In genomic region chr13:69532101-69532892, GRCm38 (mm10) we compare ENCODE assay signal across 7 mouse cellular contexts. TPM values are rescaled to one million over a fixed set of nuclear protein-coding genes. Genes with fewer than 3 reads are reported as not detected.
A peak's percentile ranks its signal among the peaks of the same experiment; 100 is the strongest.
DNase-seq lines count a peak whose midpoint lies in the region; ATAC-seq lines count a peak whose summit lies in the region.

No protein-coding gene starts in this region.

- DNase-seq in forebrain, embryonic 10.5 days (ENCODE audit: extremely low spot score, low spot score): no peak
- DNase-seq in limb, embryonic 11.5 days (ENCODE audit: low spot score): no peak
- DNase-seq in right cerebral cortex, adult 2 months (ENCODE audit: low spot score in 2 of 2): no peak
- no peak for DNase-seq in natural killer cell, adult 2 months (ENCODE audit: low spot score in 2 of 2)

- peaks cover 67% of the 10 kb centered on the region for H3K4me1 ChIP-seq in megakaryocyte, embryonic 14.5 days
- peaks cover 65% of the 10 kb centered on the region for H3K4me1 ChIP-seq in forebrain, embryonic 10.5 days
- peaks cover 26% of the 10 kb centered on the region for H3K4me1 ChIP-seq in limb, embryonic 11.5 days (ENCODE audit: control insufficient read depth, insufficient read depth, low read length)
- H3K4me1 ChIP-seq in stomach, embryonic 15.5 days: peaks cover 32% of the 10 kb centered on the region

- peak overlapping the region; percentile 96 for H3K4me3 ChIP-seq in megakaryocyte, embryonic 14.5 days (replicated peaks)
- peak overlapping the region; percentile 97 for H3K4me3 ChIP-seq in forebrain, embryonic 10.5 days
- H3K4me3 ChIP-seq in limb, embryonic 11.5 days (ENCODE audit: low read depth, low read length): peak overlapping the region; percentile 83
- peak overlapping the region; percentile 78 for H3K4me3 ChIP-seq in stomach, embryonic 15.5 days (replicated peaks)

- H3K36me3 ChIP-seq in megakaryocyte, embryonic 14.5 days (replicated peaks; ENCODE audit: low read length): peaks cover 31% of the 10 kb centered on the region
- peaks cover 38% of the 10 kb centered on the region for H3K36me3 ChIP-seq in forebrain, embryonic 10.5 days (replicated peaks)
- peaks cover 5% of the 10 kb centered on the region; the same call in 1 of the 2 replicates for H3K36me3 ChIP-seq in limb, embryonic 11.5 days (ENCODE audit: control insufficient read depth, insufficient read depth, low read length)
- H3K36me3 ChIP-seq in stomach, embryonic 15.5 days: no peaks in the 10 kb centered on the region

- ATAC-seq in megakaryocyte, adult 5-6 weeks (ENCODE audit: poor library complexity, severe bottlenecking): no peak
- ATAC-seq in limb, embryonic 11.5 days (ENCODE audit: insufficient number of reproducible peaks, low FRiP score, low TSS enrichment, low read depth): no peak
- no peak for ATAC-seq in stomach, embryonic 15.5 days (ENCODE audit: insufficient read depth, low FRiP score, low read depth)

- H3K4me2 ChIP-seq in limb, embryonic 11.5 days (ENCODE audit: low read depth, severe bottlenecking): peak overlapping the region; percentile 82
- H3K4me2 ChIP-seq in stomach, embryonic 15.5 days: peak overlapping the region; percentile 83

- no peaks in the 10 kb centered on the region for H3K9me3 ChIP-seq in megakaryocyte, embryonic 14.5 days
- H3K9me3 ChIP-seq in forebrain, embryonic 10.5 days: no peaks in the 10 kb centered on the region
- H3K9me3 ChIP-seq in limb, embryonic 11.5 days (ENCODE audit: control insufficient read depth, low read length): no peaks in the 10 kb centered on the region
- H3K9me3 ChIP-seq in stomach, embryonic 15.5 days: no peaks in the 10 kb centered on the region

- 36% methylated on average over 14 of the region's 14 CpGs for WGBS in forebrain, embryonic 10.5 days
- WGBS in limb, embryonic 11.5 days: 28% methylated on average over 14 of the region's 14 CpGs
- WGBS in stomach, embryonic 15.5 days: 14% methylated on average over 14 of the region's 14 CpGs

- no peak overlapping the region for H3K9ac ChIP-seq in limb, embryonic 11.5 days (ENCODE audit: low read length)
- peak overlapping the region; percentile 22; the same call in 1 of the 2 replicates for H3K9ac ChIP-seq in stomach, embryonic 15.5 days

- H3K27ac ChIP-seq in forebrain, embryonic 10.5 days: peak overlapping the region; percentile 56
- H3K27ac ChIP-seq in limb, embryonic 11.5 days (replicated peaks; ENCODE audit: low read depth, low read length): no peak overlapping the region
- no peak overlapping the region for H3K27ac ChIP-seq in stomach, embryonic 15.5 days

- no peaks in the 10 kb centered on the region for H3K27me3 ChIP-seq in megakaryocyte, embryonic 14.5 days (replicated peaks)
- H3K27me3 ChIP-seq in forebrain, embryonic 10.5 days (ENCODE audit: poor library complexity, severe bottlenecking): no peaks in the 10 kb centered on the region
- H3K27me3 ChIP-seq in limb, embryonic 11.5 days (ENCODE audit: control insufficient read depth, insufficient read depth, low read length): no peaks in the 10 kb centered on the region; the same call in 1 of the 2 replicates
- H3K27me3 ChIP-seq in stomach, embryonic 15.5 days (replicated peaks): no peaks in the 10 kb centered on the region

RNA-seq across cellular contexts. Expression of gene Nsun2, which starts 1.2 kb away (rescaled TPM):
- polyA plus RNA-seq in megakaryocyte, embryonic 14.5 days (2012; ENCODE audit: insufficient read depth, low replicate concordance): 3.8 and 18.8 TPM in 2 replicates
- total RNA-seq in megakaryocyte, adult 5-6 weeks (2015): 32.6 and 33.9 TPM in 2 replicates
- 61.7 and 76.5 TPM in 2 replicates for total RNA-seq in megakaryocyte, adult 5-6 weeks (2017)
- polyA plus RNA-seq in forebrain, embryonic 10.5 days (2016; fragmentation: Nextera tagmentation; extraction: Ambion mirVana): 171 and 175 TPM in 2 replicates
- polyA plus RNA-seq in limb, embryonic 11.5 days (2014; fragmentation: Nextera tagmentation; extraction: Ambion mirVana): 149 and 159 TPM in 2 replicates
- 117 and 120 TPM in 2 replicates for polyA plus RNA-seq in stomach, embryonic 15.5 days (2015; fragmentation: Nextera tagmentation; extraction: Ambion mirVana)

RNA-seq across cellular contexts. Expression of gene Tent4a, which starts 2.1 kb away (rescaled TPM):
- polyA plus RNA-seq in megakaryocyte, embryonic 14.5 days (2012; ENCODE audit: insufficient read depth, low replicate concordance): 4.0 and 5.0 TPM in 2 replicates
- 10.4 and 11.1 TPM in 2 replicates for total RNA-seq in megakaryocyte, adult 5-6 weeks (2015)
- 10.2 and 13.3 TPM in 2 replicates for total RNA-seq in megakaryocyte, adult 5-6 weeks (2017)
- 4.1 and 4.9 TPM in 2 replicates for polyA plus RNA-seq in forebrain, embryonic 10.5 days (2016; fragmentation: Nextera tagmentation; extraction: Ambion mirVana)
- 8.4 and 8.5 TPM in 2 replicates for polyA plus RNA-seq in limb, embryonic 11.5 days (2014; fragmentation: Nextera tagmentation; extraction: Ambion mirVana)
- polyA plus RNA-seq in stomach, embryonic 15.5 days (2015; fragmentation: Nextera tagmentation; extraction: Ambion mirVana): 5.1 and 5.6 TPM in 2 replicates
